Mouse (Mus musculus) ovary, postnatal 36 days (tissue): Measurements from ENCODE around the gene Gpr161.

Experiments used
- DNase-seq: peaks from one replicate; pipeline ENCODE4 v3.0.0; 2022; ENCODE audit warnings: low spot score, mixed read lengths

Gpr161 gene

DNA sequence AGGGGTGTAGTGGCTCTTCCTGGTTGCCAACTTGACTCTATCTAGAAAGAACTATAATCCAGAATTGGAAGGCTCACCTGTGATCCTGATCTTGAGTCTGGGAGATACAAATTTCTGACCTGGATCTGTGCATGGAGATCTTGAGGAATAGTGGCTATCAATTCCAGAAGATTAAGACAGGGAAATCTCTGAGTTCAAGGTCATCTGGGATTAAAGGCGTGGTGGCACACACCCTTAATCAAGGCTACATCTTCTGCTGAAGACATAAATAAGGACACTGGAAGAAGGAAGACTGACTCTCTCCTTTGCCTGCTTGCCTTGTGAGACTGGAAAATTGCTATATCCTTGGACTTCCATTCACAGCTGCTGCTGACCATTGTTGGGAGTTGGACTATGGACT, at the start of gene Gpr161:
Gpr161 (plus strand) TSS at position 301 of the 400 bp plus-strand sequence.
- DNase-seq: no peak

DNA sequence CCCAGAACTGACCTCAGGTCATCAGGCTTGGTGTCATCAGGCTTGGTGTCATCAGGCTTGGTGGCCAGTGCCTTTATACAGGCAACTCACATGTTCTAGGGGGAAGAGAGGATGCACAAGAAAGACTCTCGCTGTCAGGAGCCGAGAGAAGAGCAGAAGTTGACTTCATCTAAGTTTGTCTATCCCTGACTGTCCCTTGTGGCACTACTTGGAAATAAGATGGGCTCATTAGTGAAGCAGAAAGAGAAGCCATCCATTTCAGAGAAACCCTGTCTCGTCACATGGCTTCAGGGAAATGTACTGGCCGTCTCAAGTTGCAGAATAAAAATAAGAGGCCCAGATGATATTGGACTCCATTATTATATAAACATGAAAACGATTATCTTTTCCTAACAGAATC, 49.0 kb upstream of the Gpr161 start:
- DNase-seq: no peak

DNA sequence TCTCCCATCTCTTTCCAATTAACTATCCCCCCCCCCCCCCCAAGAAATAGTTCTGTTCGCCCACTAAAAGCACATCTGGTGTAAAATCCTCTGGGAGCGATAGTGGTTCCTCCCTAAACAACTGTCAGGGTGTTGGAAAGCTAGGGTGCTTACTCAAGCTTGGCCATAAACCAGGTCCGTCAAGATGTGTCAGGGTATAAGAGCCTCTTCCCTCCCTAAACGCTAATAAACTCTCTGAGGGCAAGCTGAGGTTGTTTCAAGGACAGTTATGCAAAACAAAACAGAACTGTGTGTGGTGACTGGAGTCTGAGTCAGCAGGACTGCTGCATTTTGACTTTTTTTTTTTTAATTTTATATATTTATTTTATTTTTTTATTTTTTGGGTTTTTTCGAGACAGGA, 48.5 kb upstream of the Gpr161 start:
- no peak for DNase-seq

DNA sequence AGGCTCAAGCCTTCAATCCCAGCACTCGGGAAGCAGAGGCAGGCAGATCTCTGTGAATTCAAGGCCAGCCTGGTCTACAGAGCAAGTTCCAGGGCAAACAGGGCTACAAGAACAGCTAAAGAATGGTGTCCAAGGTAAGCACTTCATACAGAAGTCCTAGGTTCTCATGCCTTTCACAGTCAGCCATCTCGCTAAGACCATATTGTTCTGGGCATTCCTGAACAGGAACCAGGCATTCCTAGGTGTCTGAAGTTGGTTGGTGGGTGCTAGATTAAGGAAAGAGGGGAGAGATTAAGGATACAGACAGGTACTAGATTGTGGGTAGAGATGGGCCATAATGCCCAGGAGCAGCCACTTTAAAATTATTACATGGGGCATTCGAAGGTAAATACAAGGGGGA, 47.8 kb upstream of the Gpr161 start:
- no peak for DNase-seq

DNA sequence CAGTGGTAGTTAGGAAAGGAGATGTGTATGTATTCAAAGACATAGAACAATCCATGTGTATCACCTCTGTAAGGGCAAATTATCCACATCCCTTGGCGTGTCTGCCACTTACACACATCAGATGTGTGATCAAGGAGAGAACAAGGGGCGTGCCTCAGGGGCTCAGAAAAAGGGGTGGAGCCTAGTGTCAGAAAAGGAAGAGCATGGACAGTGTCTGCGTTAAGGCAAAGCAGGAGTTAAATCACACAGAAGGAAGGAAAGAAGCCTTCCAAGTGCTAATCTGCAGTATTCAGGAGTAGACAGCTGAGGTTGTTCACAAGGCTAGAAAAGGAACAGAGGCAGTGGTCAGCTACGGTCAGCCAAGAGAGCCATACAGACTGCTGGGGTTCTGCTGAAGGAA, 46.7 kb upstream of the Gpr161 start:
- no peak for DNase-seq

DNA sequence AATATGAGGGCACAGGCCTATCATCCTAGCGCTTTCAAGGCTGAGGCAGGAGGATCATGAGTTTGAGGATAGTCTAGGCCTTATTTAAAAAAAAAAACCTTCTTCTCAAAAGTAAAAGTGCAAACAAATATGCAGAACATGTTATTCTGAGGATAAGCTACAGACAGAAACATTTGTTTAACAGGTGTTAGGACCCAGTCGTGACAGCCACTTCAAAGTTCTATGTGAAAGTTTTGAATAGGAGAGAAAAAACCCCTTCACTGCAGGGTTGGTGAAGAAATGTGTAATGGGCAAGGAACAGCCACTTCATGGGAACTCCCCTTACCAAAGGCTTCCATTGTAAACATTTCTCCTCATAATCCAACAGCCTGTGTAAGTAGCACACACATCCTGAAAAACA, 45.0 kb upstream of the Gpr161 start:
- DNase-seq: no peak

DNA sequence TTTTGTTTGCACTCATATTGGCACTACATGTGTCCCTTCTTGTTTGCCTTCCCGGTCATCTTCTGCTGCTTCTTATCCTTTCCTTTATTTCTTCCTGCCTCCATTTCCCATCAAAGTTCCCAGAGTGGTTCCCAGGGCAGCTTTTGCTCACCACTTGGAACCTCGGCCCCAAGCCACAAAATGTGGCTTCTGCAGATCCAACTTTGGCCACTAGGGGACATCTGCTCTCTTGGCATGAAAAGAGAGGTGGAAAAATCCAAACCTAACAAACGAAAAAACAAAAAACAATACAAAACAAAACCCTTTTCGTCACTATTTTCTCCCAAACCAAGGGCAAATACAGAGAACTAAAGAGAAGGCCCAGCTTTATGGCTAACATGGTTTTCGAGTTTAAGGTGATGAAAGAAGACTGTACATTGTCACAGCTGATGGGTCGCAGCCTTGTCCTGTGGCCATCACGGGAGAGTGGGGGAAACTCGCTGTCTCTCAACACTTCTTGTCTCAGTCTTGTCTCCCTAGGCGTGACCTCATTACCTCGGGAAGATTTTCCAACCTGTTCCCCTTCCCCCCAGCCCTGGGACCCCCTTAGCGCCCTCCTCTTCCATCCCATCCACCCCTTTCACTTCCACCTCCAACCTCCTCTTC, 43.4 kb upstream of the Gpr161 start:
- peak; percentile 36 for DNase-seq

DNA sequence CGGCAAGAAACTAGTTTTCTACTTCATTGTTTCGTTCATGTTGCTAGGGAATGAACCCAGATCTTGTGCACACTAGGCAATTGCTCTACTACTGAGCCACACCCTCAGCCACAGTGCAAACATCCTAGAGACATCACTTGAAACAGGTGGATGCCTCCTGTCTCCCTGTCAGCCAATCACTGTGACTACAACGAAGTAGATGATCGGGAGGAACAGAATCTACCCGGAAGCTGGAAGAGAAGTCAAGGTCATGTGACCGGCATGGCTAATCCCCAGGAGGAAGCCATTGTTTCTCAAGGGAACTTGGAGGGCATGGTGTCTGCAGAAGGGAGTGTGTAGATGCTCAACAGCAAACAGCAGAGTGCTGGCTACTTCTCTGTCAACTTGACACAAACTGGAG, 20.6 kb upstream of the Gpr161 start:
- DNase-seq: no peak

DNA sequence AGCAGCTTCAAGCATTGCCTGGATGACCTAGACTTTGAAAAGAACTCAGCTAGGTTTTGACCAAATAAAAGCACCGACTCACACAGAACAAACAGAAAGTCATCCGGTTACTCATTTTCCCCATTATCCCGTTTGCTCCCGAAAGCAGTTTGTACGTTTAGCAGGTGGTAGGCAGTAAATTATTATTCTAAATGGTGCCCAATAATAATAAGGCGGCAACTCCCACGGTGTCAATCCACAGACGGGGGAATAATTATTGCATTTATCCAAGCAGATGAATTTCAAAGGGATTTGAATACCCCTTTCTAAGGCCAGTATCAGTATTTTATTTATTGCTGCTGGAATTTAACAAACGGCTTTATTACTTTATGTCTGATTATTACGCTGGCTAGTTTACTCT, 14.8 kb upstream of the Gpr161 start:
- no peak for DNase-seq

DNA sequence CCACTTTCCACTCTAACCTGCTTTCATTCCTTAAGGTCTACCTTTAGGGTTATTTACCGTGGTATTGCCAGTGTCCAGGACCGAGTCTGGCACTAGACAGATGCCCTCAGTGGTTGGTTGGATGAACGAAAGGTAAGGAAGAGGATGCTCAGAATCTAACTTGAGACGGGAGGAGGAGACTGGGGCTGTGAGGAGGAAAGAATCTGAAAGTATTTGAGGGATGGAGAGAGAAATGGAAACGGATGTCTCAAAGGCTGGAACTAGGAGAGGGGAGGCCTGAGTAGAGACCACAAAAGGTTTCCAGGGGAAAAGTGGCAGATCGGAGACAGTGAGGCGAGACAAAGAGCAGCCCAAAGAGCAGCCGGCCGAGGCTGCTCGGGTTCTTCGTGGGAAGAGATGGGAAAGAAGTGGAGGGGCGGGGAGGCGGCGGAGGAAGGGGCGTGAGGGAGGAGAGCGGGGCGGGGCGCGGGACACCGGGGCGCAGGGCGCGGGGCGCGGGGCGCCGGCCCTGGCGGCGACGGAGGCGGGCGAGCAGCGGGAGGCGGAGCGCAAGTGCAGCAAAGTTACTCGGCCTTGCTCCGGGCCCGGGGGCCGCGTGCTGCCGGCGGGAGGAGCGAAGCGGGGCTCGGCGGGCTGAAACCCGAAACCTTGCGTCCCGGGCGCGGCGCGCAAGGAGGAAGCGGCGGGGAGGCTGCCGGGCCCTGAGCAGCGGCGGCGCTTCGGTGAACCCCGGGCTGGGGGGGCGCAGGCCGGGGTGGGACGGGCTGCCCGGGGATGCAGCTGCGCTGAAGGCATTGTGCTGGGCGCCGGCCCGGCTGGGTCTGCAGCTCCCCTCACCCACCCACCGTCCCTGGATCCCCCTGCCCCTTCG, 14.0 kb upstream of the Gpr161 start:
- peak; percentile 83 for DNase-seq

DNA sequence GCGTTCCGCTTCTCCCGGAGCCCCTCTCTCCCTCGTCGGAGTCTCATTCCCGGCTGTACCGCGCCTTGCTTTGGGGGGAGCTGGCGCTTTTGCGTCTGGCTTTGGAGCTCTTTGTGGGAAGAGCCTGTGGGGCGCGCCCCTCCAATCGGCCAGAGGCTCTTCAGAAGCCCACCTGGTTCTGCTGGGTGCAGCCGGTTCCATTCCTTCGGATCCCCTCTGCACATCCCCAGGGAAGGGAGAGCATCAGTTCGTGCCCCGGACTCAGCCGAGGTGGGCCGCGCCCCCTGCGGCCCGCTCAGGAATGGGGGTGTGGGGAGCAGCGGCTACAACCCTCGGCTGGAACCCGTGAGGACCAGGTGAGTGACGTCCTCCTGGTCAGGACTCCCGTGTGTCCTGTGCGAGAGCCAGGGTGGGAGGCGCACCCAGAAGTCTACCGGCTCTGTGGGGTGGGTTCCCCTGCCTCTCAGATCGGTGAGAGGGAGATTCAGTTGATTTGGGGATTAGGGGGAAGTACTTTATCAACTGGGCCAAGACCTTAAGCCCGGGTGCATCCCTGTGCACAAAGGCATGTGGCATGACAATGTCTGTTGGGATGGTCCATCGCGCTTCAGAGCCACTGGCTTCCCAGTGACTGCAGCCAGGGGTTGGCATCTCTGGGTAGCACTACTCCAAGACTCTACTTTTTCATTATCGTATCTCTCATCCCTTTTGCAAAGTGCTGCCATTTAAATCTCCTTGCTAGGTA, 13.2 kb upstream of the Gpr161 start:
- DNase-seq: peak; percentile 21

DNA sequence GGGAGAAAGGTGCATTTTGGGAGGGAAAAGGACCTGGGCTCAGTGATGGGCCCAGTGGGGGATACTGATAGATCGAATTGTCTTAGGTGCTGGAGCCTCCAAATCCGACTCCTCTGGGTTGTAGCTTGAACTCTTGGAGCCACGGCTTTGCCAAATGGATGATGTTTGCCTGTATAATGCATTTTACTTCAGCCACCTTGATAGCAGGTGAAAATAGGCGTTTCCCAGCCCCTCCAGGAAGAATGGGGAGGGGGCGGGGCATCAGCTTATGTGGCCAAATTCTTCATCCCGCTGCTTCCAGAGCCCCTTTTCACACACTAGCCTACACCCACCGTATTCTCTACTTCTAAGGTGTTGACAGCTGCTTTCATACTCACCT, 12.6 kb upstream of the Gpr161 start:
- no peak for DNase-seq

DNA sequence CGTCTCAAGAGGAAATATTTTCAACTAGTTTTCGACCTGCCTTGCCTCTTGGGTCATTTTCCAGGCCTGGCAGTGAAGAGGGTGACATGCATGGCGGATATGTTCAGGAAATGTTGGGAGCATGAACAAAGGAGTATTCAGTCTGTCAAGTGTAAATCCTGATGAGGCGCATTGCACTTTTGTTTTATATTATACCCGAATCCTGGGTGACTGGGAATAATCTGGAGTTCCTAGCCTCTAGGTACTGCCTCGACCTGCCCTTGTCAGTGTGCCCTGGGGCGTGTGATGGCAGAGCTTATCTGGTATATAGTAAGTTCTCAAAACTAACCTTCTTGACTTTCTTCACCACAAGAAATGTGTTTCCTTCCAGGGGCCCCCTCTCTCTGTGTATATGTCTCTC, 11.5 kb upstream of the Gpr161 start:
- DNase-seq: no peak

DNA sequence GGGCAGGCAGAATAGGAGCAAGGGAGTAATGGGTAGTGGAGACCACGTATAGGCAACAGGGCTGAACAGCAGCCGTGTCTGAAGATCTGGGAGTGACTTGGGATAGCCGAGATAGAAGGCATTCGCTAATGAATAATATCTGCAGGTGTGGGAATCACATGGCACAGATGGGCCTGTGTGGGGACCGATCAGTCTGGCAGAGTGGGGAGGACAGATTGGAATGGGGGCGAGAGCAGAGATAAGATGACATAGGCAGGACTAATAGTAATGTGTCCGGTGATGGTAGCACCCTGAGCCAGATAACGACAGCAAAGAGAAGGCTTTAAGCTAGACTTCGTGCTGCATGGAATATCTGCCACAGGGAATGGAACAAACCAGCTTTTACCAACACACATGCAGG, 7.4 kb upstream of the Gpr161 start:
- no peak for DNase-seq

DNA sequence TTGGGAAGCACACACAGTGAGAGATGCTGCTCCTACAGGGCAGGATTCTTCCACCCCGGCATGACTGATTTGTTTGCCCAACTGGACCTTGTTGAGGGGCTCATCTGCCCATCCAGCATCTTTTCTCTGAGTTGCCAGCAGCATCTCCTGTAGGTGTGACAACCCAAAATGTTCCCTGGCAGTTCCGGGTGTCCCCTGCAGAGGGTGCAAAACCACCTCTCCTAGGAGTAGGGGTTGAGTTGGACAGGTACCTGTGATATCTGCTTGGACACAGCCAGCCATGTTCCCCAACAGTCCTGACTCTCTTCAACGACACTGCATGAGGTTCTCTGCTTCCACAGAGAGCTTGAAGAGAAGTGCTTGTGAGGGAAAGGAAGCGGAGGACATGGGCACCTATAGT, 5.8 kb upstream of the Gpr161 start:
- no peak for DNase-seq

DNA sequence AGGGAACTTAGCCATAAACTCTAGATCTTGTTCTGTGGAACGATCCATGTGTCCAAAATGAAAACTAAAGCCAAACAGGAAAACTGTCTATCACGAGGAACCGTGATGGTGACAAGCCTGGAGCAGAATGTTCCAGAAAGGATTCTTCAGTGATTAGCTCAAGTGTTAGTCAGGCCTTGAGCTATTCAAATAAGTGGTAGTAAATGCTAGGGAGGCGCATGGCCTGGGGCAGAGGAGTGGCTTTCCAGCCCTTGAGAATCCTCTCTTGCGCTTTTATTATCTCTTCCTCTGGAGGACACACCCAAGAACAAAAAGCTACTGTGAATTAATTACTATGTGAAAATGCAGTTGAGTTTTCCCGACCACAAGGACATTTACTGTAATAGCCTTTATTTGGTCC, 4.0 kb upstream of the Gpr161 start:
- no peak for DNase-seq

DNA sequence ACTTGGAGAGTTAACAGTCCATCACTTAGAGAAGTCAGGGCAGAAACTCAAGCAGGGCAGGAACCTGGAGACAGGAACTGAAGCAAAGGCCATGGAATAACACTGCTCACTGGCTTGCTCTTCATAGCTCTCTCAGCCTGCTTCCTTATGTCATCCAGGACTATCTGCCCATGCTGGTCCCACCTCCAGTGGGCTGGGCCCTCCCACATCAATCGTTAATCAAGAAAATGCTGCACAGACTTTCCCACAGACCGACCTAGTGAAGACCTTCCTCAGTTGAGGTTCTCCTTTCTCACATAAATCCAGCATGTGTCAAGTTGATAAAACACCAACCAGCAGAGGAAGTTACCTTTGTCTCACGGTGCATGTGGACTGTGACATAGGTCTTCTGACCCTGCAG, 5.5 kb downstream of the Gpr161 start:
- DNase-seq: no peak

DNA sequence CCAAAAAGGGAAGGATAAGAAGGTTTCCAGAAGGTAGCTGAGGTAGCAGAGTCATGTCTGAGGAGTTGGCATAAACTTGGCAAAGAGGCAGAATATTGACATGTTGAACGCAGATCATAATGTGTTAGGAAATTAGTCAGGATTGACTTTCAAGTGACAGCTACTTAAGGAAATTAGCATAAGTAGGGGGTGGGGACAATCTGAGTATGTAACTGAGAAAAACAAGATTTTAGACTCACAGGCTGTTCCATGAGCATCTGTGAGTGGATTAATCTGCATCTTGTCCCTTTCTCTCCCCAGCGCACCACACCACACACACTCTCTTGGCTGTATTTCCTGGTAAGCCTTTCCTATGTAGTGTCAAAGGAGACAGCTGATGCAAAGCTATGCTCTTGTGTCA, 6.0 kb downstream of the Gpr161 start:
- DNase-seq: no peak

DNA sequence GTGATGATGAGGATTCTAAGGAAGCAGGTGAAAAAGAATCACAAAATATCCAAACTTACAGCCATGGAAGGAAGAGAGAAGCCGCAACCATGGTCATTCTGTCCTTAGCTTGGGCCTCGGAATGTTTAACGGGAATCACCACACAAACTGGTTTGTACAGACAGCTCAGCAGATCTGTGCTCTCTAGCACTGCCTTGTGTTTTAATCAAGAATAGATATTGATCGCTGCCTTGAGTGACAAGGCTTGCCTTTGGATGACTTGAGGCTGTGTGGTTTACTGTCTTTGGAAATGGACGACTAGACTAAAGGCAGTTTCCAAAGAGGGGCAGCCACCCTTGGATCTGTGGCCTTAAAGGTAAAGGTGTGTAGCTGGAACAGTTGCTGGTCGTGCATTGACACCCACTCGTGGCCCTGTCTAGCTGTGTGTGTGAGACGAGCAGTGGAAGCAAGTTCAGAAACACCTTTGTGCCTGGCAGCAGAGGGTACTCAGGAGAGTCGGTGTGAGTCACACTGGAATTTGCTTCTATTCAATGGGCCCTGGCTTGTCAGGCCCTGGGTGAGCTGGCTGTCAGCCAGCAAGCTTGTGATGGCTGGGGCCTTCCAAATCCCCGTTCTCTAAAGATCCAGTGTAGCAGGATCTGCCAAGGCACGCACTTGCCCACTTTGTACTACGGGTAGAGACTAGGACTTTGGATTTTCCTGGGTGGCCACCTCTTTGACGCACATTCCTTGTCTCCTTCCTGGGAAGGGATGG, 7.0 kb downstream of the Gpr161 start:
- peak; percentile 16 for DNase-seq

DNA sequence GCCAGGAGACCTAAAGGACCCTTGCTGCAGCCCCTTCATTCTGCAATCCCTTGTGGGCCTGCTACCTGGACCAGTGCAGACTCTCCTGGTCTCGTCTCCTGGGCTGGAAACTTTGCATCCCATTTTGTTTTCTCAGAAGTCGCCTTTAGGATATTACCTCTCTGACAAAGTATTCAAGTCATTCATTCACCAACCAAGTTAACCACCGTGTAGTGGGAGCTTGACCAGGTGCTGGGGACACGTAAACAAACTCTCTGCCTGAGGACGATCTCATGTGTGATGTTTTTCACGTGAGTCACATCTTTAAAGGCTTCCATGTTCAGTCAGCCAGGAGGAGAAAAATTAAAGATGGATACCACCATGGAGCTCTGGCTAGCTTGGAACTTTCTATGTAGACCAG, 7.6 kb downstream of the Gpr161 start:
- no peak for DNase-seq

DNA sequence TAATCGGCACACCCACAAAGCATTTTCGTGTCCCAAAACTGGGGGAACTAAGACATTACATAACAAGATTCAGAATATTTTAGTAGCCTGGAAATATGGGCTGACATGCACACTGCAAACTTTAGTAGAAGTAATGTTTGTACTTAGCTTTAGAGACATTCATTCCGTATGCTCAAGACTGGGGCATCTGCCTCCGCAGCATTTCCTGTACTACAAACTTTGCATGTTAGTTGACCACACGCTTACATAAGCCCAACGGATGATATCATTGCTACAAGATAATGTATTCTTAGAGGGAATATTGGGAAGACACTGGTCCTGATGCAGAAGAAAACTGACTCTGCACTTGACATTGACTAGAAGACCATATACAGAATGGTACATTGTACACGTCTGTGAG, 8.8 kb downstream of the Gpr161 start:
- DNase-seq: no peak

DNA sequence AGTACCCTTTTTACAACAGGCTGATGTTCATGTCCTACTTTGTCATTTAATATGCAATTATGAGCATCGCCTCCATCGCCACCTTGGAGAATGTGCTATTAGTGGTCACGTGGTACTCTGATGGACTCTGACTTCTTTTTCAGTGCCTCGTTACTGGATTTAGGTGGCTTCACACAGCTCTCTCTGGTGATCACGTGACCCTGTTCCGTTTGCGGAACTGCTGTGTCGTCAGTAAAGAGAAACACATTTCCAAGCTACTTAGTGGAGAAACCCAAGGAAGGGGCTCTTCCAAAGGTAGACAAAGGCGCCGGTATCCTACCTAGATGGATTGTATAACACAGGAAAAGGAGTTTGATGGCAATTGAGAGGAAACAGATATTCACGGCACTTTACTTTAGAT, 12.6 kb downstream of the Gpr161 start:
- DNase-seq: no peak
